Mouse (Mus musculus) midbrain, embryonic 16.5 days (tissue): Measurements from ENCODE around the gene Wnt7a. TPM values are rescaled to one million over a fixed set of nuclear protein-coding genes. Genes with fewer than 3 reads are reported as not detected.

Source experiments
- ATAC-seq: fragments of 200-750 bp; cut with Nextera tagmentation; 2 replicates; pipeline ENCODE4 v1.8.0; 2017; ENCODE audit warnings: moderate TSS enrichment
- H3K27ac ChIP-seq: fragments of 300-500 bp; sonication (generic); 2 replicates; pipeline ENCODE4 v1.5.1; 2014; ENCODE audit warnings: mild to moderate bottlenecking, low read length, mixed read lengths
- H3K27me3 ChIP-seq: fragments of 300-500 bp; sonication (generic); 2 replicates; pipeline ENCODE4 v1.6.1; 2014; ENCODE audit warnings: low read depth, low read length, mixed read lengths; ENCODE audit not compliant: control insufficient read depth, insufficient read depth
- H3K36me3 ChIP-seq: fragments of 300-500 bp; sonication (generic); 2 replicates; pipeline ENCODE4 v1.6.1; 2014; ENCODE audit warnings: mild to moderate bottlenecking, low read length, moderate library complexity, mixed read lengths; ENCODE audit not compliant: control insufficient read depth, insufficient read depth
- H3K4me1 ChIP-seq: fragments of 300-500 bp; sonication (generic); 2 replicates; pipeline ENCODE4 v1.6.1; 2014; ENCODE audit warnings: mild to moderate bottlenecking, low read length, mixed read lengths; ENCODE audit not compliant: control insufficient read depth, insufficient read depth
- H3K4me2 ChIP-seq: fragments of 300-500 bp; sonication (generic); 2 replicates; pipeline ENCODE4 v1.6.1; 2014; ENCODE audit warnings: mild to moderate bottlenecking, low read length, mixed read lengths
- H3K4me3 ChIP-seq: fragments of 300-500 bp; sonication (generic); 2 replicates; pipeline ENCODE4 v1.5.1; 2014; ENCODE audit warnings: low read depth, mild to moderate bottlenecking, low read length, moderate library complexity, mixed read lengths
- H3K9ac ChIP-seq: fragments of 300-500 bp; sonication (generic); 2 replicates; pipeline ENCODE4 v1.6.1; 2014; ENCODE audit warnings: low read depth, low read length, mixed read lengths
- H3K9me3 ChIP-seq: fragments of 300-500 bp; sonication (generic); replicated peaks from 2 replicates; pipeline ENCODE4 v1.6.1; 2014; ENCODE audit warnings: mild to moderate bottlenecking, low read length, mixed read lengths; ENCODE audit not compliant: control insufficient read depth, poor library complexity, severe bottlenecking
- WGBS: fragments of 180-500 bp; shearing (Covaris S2); extraction: QIAGEN DNeasy Blood & Tissue Kit; methylation state at CpG from one replicate; pipeline ENCODE4 v1.1.7; 2014; 5-methylcytosine and 5-hydroxymethylcytosine counted together
- polyA plus RNA-seq: library from polyadenylated mRNA; unstranded; fragments of >200 nt; fragmentation: Nextera tagmentation; extraction: Ambion mirVana; gene quantifications from 2 replicates; pipeline ENCODE4 v1.2.1, GENCODE M21; 2015

Gene Wnt7a
- polyA plus RNA-seq, 1 experiment from 2014 or later, result 10.8 TPM

DNA sequence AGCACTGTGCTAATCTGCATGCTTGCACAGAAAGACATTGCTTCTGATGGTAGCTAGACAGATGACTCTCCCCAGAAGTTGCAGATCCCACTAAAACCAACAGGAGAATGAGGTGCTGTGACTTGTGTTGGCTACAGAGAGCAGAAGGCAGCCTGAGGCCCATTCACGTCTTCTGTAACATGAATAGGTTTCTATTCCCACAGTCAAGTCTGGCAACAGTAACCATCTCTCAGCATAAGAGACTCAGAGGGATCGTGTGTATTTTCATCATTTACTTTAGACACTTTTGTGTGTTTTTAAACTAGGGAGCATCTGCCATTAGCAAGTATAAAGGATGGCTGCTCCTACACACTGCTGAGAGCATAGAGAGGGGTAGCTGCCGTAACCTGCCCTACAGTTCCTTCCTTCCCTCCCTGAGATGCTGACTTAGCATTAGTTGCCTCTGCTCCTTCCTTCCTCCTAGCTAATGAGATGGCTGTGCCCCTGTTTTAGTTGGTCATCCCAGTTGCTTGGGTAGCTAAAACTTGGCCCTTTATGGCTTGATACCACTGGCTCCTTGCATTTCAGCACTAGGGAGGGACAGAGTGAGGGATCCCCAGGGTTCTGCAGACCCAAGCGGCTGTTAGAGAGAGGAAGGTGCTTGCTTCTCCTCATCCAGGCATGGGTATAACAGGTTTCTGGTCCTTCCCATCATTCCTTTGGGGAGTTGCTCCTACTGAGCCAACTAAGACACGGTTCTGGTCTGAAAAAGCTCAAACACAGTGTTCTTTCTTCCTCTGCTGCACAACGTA, 52.1 kb downstream of the Wnt7a start:
- no peaks in the 10 kb centered on the region for H3K9me3 ChIP-seq
- 0 out of 2 replicates have a peak, but pooled peaks cover 3% of the 10 kb centered on the region for H3K4me1 ChIP-seq
- H3K27ac ChIP-seq, result no peak overlapping the region
- H3K4me3 ChIP-seq, result no peak overlapping the region
- no peaks in the 10 kb centered on the region for H3K27me3 ChIP-seq
- no peak for ATAC-seq
- no peaks in the 10 kb centered on the region for H3K36me3 ChIP-seq
- no peak overlapping the region for H3K9ac ChIP-seq
- WGBS, result 85% methylated on average over 6 of the region's 6 CpGs
- H3K4me2 ChIP-seq, result no peak overlapping the region

DNA sequence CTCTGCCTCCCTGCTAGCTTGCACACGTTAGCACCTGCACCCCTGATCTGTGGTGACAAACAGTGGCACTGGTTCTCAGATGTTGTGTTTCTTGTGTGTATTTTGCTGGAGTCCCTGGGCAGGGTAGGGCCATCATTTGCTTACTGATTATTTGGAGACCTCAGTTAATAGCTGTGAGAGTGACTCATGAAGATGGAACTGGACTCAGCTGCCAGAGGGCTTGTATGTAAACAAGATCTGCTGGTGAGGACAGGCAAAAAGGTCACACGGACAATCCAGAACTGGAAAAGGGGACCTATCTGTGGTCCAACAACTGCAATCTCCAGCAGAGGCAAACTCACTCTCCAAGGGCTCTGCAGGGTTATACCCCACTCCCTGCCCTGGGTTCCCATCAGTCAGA, 52.8 kb downstream of the Wnt7a start:
- 70% methylated on average over 2 of the region's 2 CpGs for WGBS
- no peaks in the 10 kb centered on the region for H3K9me3 ChIP-seq
- H3K27me3 ChIP-seq, result no peaks in the 10 kb centered on the region
- 0 out of 2 replicates have a peak, but pooled peaks cover 3% of the 10 kb centered on the region for H3K4me1 ChIP-seq
- no peak overlapping the region for H3K27ac ChIP-seq
- no peak overlapping the region for H3K4me3 ChIP-seq
- ATAC-seq, result no peak
- H3K9ac ChIP-seq, result no peak overlapping the region
- no peaks in the 10 kb centered on the region for H3K36me3 ChIP-seq
- no peak overlapping the region for H3K4me2 ChIP-seq

DNA sequence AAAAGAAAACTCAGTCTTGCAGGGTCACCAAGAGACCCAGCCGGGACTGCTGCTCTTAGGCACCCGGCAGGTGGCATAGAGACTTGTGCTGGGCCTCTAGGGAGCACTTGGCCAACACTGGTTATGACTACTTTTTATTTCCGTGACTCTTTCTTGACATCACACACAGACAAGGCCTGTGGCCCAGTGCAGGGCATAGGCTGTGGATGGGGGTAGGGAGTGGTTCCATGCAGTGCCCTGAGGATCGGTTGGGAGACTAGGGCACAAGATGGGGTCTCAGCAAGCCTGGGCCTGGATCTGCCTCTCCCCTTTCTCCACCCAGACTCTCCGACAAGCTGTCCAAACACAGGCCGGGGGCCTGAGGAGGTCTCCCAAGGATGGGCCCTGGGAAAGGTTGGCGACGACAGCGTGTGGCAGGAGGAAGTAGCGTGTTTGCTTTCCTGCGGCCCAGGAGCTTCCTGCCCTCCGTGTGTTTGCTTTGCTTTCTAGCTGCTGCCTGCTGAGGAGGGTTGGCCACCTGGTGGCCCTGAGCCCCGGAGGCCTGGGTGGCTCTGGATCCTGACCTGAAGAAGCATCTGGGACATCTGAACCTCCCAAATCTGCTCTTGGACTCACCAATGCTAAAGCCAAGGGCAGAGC, 53.8 kb downstream of the Wnt7a start:
- Histone ChIP-seq H3K9ac (no peak overlapping the region), H3K36me3 (no peaks in the 10 kb centered on the region), H3K4me3 (no peak overlapping the region), H3K27me3 (no peaks in the 10 kb centered on the region), H3K27ac (no peak overlapping the region), H3K9me3 (no peaks in the 10 kb centered on the region), H3K4me1 (0 out of 2 replicates have a peak, but pooled peaks cover 3% of the 10 kb centered on the region), H3K4me2 (no peak overlapping the region)
- ATAC-seq, result no peak
- 73% methylated on average over 13 of the region's 13 CpGs for WGBS

DNA sequence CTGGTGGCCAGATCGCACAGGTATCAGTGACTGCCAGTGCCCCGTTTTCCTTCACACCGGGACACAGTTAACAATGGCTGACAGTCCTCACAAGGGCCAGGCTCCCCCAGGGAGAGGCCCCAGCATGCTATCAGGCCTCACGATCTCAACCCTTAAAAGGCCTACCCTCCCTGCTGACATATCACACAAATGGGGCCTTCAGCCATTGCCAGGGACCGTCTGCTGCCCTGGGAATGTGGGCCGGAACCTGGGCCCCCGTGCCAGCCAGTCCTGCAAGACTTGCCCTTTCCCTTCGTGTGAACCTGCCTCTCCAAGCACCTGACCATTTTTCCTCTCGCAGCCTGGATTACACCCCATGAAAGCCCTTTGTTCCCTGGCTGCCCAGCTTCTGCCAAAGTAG, 61.5 kb downstream of the Wnt7a start:
- Histone ChIP-seq H3K4me3 (no peak overlapping the region), H3K27me3 (no peaks in the 10 kb centered on the region), H3K27ac (no peak overlapping the region), H3K9ac (no peak overlapping the region), H3K9me3 (no peaks in the 10 kb centered on the region), H3K4me1 (peaks cover 33% of the 10 kb centered on the region), H3K36me3 (no peaks in the 10 kb centered on the region), H3K4me2 (no peak overlapping the region)
- no peak for ATAC-seq
- 51% methylated on average over 9 of the region's 9 CpGs for WGBS

DNA sequence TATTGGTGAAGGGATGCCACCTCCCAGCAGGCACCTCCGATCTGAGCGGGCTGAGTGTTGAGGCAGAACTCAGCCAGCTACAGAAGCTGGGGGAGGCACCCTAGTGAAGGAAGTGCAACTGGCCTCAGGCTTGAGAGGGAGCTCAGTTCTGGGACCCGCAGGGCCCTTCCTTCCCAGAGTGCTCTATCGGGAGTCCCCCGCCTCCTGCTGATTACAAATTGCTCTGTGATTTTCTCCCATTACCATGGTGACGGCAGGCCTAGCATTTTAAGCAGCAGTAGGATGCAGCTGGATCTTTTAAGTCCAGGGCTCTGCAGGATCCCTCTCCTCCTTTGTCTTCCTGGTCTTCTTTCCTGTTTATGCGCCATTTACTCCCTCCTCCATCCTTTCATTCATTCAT, 63.4 kb downstream of the Wnt7a start:
- peak; percentile 70 for ATAC-seq
- peak overlapping the region; percentile 81 for H3K27ac ChIP-seq
- H3K9ac ChIP-seq, result peak overlapping the region; percentile 54
- H3K27me3 ChIP-seq, result no peaks in the 10 kb centered on the region
- H3K4me1 ChIP-seq, result peaks cover 33% of the 10 kb centered on the region
- H3K4me2 ChIP-seq, result peak overlapping the region; percentile 21; the same call in 1 of the 2 replicates
- WGBS, result 5% methylated on average over 7 of the region's 7 CpGs
- no peaks in the 10 kb centered on the region for H3K9me3 ChIP-seq
- H3K4me3 ChIP-seq, result no peak overlapping the region
- H3K36me3 ChIP-seq, result no peaks in the 10 kb centered on the region

DNA sequence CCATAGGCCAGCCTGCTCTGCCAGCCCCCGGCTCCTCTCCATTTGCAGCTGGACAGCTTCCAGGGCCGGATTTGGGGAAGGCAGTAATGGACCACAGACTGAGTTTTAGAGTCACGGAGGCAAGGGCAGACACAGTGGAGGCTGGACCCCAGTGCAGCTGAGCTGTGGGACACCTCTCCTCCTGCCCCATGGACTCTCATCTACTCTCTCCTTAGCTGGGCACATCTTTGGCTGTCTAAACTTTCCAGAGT, 64.3 kb downstream of the Wnt7a start:
- Histone ChIP-seq H3K4me1 (peaks cover 33% of the 10 kb centered on the region), H3K27me3 (no peaks in the 10 kb centered on the region), H3K27ac (peak overlapping the region; percentile 81), H3K4me2 (no peak overlapping the region), H3K4me3 (no peak overlapping the region), H3K9ac (no peak overlapping the region), H3K36me3 (no peaks in the 10 kb centered on the region), H3K9me3 (no peaks in the 10 kb centered on the region)
- WGBS, result 24% methylated on average over 3 of the region's 3 CpGs
- ATAC-seq, result no peak

DNA sequence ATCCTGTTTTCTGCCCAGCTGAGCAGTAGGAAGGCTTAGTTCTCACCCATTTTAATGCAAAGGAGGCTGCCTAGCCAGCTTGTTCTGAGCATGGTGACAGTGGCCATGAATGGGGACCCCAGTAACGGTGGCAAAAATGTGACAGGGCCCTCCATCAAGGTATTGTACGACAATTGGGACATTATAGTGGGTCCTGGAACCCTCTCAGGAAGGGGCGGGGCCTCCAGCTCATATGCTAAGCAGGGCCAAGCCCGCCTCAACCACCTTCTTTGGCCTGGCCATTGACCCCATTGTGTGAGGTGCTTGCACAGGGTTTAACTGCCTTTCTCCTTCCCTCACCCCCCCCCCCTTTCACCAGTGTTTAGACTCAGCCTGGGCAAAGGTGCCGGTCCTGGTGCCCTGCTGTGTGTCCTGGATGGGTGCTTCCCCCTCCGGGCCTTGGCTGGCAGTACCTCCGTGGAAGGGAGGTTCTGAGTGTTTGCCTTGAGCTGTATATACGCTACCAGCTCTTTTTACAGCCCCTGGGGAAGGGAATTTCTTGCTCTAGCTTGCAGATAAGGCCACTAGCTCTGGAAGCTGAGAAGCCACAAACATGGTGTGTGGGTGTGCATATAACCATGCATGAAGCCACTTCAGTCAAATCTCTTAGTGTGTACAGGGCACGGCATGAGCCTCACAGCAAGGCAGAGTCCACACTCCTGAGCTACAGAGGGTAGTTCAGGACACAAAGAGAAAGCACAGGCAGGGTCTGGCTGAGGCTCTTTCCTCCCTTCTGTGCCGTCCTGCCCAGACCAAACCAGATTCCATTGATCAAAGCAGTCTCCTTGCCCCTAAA, 64.9 kb downstream of the Wnt7a start:
- H3K4me1 ChIP-seq, result peaks cover 33% of the 10 kb centered on the region
- H3K9me3 ChIP-seq, result no peaks in the 10 kb centered on the region
- no peak overlapping the region for H3K4me2 ChIP-seq
- no peak overlapping the region; the same call in 1 of the 2 replicates for H3K9ac ChIP-seq
- peak overlapping the region; percentile 81 for H3K27ac ChIP-seq
- no peaks in the 10 kb centered on the region for H3K27me3 ChIP-seq
- WGBS, result 12% methylated on average over 10 of the region's 10 CpGs
- peak; percentile 71 for ATAC-seq
- no peaks in the 10 kb centered on the region for H3K36me3 ChIP-seq
- H3K4me3 ChIP-seq, result no peak overlapping the region

DNA sequence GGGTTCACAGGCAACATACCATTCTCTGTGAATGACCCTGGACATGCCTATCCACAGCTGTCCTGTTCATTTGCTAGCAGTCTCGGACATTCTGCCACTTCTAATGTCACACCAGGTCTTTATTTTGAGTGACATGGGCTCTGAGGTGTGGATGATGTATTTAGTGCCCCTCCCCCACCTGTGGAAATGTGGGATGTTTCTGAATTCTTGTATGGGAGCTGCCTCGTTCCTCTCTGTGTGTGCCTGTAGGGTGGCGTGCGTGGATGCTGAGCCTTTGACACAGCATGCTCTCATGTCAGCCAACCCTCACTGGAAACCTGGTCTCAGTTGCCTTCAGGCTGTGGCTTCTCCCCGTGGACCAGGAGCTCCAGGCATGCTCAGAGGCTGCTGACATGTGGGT, 66.1 kb downstream of the Wnt7a start:
- 37% methylated on average over 5 of the region's 5 CpGs for WGBS
- no peaks in the 10 kb centered on the region for H3K36me3 ChIP-seq
- ATAC-seq, result no peak
- H3K4me3 ChIP-seq, result no peak overlapping the region
- no peaks in the 10 kb centered on the region for H3K27me3 ChIP-seq
- no peak overlapping the region for H3K4me2 ChIP-seq
- no peak overlapping the region for H3K9ac ChIP-seq
- no peak overlapping the region for H3K27ac ChIP-seq
- H3K4me1 ChIP-seq, result peaks cover 33% of the 10 kb centered on the region
- H3K9me3 ChIP-seq, result no peaks in the 10 kb centered on the region
